Mouse (Mus musculus): ENCODE results near the gene Cdh11.
A peak's percentile ranks its signal among the peaks of the same experiment; 100 is the strongest.

The Cdh11 gene

GRCm38 (mm10) chr8:102785592-102786416 is at the start of gene Cdh11:
Cdh11 (minus strand) TSS chr8:102785642.
- peak; percentile 64 for DNase-seq (ENCODE audit: low spot score)

- peak; percentile 11 for DNase-seq (ENCODE audit: low spot score)
Measured at GRCm38 (mm10) chr8:102813959-102814358, 28.5 kb upstream of the Cdh11 start.

- peak; percentile 76 for DNase-seq (ENCODE audit: low spot score)
Measured at GRCm38 (mm10) chr8:102790303-102790702, 4.9 kb upstream of the Cdh11 start.

GRCm38 (mm10) chr8:102786467-102787360 is 1.3 kb upstream of the Cdh11 start:
- DNase-seq (ENCODE audit: low spot score): peak; percentile 66

GRCm38 (mm10) chr8:102784835-102785455 is 497 bp downstream of the Cdh11 start:
- peak; percentile 86 for DNase-seq (ENCODE audit: low spot score)

- peak; percentile 70 for DNase-seq (ENCODE audit: low spot score)
Measured at GRCm38 (mm10) chr8:102783821-102784591, 1.4 kb downstream of the Cdh11 start.

GRCm38 (mm10) chr8:102782707-102783489 is 2.5 kb downstream of the Cdh11 start:
- DNase-seq (ENCODE audit: low spot score): peak; percentile 47

- peak; percentile 94 for DNase-seq (ENCODE audit: low spot score)
Measured at GRCm38 (mm10) chr8:102780899-102781298, 4.5 kb downstream of the Cdh11 start.

GRCm38 (mm10) chr8:102774594-102774993 is 10.8 kb downstream of the Cdh11 start:
- no peak for DNase-seq (ENCODE audit: low spot score)

GRCm38 (mm10) chr8:102771456-102771855 is 14.0 kb downstream of the Cdh11 start:
- DNase-seq (ENCODE audit: low spot score): no peak

GRCm38 (mm10) chr8:102753839-102754238 is 31.6 kb downstream of the Cdh11 start:
- DNase-seq (ENCODE audit: low spot score): no peak

- DNase-seq (ENCODE audit: low spot score): no peak
Measured at GRCm38 (mm10) chr8:102742940-102743339, 42.5 kb downstream of the Cdh11 start.

- DNase-seq (ENCODE audit: low spot score): no peak
Measured at GRCm38 (mm10) chr8:102742008-102742591, 43.3 kb downstream of the Cdh11 start.

- no peak for DNase-seq (ENCODE audit: low spot score)
Measured at GRCm38 (mm10) chr8:102740963-102741362, 44.5 kb downstream of the Cdh11 start.

- DNase-seq (ENCODE audit: low spot score): peak; percentile 59
Measured at GRCm38 (mm10) chr8:102738961-102739487, 46.4 kb downstream of the Cdh11 start.

GRCm38 (mm10) chr8:102738395-102738794 is 47.0 kb downstream of the Cdh11 start:
- peak; percentile 58 for DNase-seq (ENCODE audit: low spot score)

GRCm38 (mm10) chr8:102734419-102734818 is 51.0 kb downstream of the Cdh11 start:
- DNase-seq (ENCODE audit: low spot score): no peak

- peak; percentile 70 for DNase-seq (ENCODE audit: low spot score)
Measured at GRCm38 (mm10) chr8:102726206-102726935, 59.1 kb downstream of the Cdh11 start.

GRCm38 (mm10) chr8:102725496-102725895 is 59.9 kb downstream of the Cdh11 start:
- no peak for DNase-seq (ENCODE audit: low spot score)

Data from retina, embryonic 14.5 days (tissue).